Mouse (Mus musculus) urinary bladder, postnatal 10 days (tissue): ENCODE data around the gene Corin.

Experiments used
- DNase-seq: peaks from one replicate; pipeline ENCODE4 v3.0.0; 2022; ENCODE audit warnings: low spot score

The Corin gene

DNA sequence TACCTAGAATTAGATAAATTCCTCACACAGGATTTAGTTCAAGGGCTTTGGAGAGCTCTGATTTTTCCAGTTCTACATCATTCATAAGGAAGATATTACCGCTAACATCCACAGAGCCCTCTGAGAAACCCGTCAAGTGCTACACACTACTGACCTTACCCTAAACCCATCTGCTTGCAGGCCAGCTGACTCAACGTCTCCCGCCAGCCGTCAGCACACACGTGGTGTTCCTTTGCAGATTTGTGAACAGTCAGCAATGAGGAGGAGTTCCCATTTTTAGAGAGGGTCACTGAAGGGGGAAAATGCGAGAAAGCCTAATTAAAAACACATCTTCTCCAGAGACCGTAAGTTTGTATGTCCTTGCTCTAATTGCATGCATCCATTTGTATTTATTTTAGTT lies 174.8 kb downstream of the Corin start:
- no peak for DNase-seq

GRCm38 (mm10) chr5:72315282-72315681 lies 189.0 kb downstream of the Corin start:
- DNase-seq: no peak

DNA sequence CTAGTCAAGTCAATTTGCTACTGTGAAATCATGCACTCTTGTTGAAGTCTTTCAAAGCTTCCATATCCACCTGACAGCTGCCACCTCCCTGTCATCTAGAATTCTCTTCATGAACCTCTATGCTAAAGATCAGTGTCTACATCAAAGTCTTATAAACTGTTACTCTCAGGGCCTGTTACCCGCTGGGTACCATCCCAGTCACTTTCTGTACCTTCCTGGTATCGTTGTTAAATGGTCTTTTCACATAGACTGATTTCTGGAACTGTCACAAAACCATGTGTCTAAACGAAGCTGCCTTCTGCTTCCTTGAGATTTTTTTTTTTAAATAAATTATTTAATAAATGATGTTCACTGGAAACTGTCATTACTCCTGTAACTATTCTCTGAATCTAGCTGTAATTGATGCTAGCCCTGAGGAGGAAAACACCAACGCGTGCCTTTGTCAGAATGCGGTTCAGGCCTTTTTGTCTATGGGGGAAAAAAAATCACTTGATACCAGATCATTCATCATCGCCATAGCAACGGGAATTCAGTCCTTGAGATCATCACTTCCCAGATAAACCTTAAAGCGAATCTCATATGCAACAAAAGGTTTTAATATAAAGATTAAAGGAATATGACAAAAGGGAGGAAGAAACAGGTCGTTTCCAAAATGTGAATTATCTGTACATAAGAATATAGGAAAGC lies 205.7 kb downstream of the Corin start:
- no peak for DNase-seq

- no peak for DNase-seq
These were observed 219.2 kb downstream of the Corin start for GRCm38 (mm10) chr5:72285077-72285476.

DNA sequence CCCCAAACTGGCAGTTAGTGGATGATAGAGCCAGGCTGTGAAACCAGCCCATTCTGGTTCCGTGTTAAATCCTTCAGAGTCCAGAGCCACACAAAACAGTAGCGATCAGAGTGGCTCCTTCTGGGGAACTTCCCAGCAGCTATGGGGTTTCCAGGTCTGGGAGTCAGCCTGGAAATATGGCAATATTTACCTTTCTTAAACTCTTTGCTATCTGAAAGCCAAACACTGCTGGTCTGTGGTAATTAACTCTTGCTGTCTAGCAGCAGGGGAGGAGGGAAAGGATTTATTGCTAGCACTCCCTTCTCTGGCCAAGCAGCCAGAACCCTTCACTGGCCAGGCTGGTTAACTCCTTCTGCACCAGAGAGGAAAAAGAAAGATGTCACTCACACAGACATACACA lies 221.4 kb downstream of the Corin start:
- DNase-seq: no peak

DNA sequence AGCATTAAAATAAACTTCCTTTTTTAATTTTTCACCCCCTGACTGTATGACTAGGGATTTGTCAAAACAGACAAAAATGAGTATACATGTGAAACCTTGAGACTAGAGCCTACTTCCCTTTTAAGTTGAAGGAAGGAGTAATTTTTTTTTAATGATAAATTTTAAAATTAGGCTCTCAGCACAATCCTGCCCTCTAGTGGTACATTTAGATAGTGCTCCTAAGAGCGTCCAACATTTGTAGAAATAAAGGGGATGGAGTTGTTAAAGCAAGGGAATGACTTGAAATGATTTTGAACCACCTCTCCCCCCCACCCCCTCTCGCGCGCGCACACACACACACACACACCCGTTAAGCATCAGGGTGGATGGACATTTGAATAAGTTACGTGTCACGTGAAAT lies 234.6 kb downstream of the Corin start:
- no peak for DNase-seq

- DNase-seq: no peak
These were observed 235.1 kb downstream of the Corin start for GRCm38 (mm10) chr5:72269204-72269603.

DNA sequence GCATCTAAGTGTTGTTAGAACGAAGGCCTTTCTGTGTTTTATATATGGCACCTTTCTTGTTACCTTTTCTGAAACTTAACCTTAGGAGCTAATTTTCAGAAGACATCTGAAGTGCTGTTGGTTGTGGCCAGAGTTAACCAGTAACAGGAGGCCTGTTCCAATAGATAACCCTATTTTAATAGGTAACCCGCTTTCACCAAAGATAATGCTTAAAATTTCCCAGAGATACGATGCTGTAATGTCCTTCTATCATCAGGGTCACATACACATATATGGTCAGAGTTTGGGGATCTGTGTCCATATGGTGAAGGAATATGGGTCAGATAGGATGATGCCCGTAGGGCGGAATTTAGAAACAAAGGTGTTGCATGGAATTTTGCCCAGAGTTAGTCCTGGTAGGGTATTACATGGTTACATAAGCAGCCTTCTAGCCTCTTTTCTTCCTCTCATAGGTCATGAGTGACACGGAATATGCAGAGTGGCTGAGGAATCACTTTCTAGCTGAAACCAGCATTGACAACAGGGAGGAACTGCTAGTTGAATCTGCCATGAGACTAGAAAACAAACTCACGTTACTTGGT lies 237.2 kb downstream of the Corin start:
- DNase-seq: no peak

- DNase-seq: no peak
These were observed 240.0 kb downstream of the Corin start for GRCm38 (mm10) chr5:72264195-72264751.

DNA sequence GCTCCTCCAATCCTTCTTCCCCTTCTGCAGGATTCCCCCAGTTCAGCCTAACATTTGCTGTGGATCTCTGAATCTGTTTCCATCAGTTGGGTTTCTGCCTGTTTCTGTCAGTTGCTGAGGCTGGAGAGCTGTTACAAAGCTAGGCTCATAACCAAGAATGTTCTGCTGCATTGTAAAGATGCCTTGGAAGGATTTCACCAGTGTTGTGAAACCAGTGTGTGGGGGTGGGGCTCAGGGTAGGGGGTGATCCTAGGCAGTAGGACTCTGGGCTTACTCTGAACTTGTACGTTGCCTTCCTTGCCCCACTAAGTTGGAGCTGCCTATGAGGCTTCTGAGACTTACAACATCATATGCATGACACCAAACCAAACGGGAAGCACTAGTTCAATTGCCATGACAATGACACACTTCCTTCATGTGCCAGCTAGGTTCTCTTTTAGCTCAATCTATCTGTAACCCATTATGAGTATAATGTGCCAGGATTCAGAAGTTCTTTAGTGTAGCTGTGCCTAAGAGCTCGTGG lies 242.4 kb downstream of the Corin start:
- no peak for DNase-seq

DNA sequence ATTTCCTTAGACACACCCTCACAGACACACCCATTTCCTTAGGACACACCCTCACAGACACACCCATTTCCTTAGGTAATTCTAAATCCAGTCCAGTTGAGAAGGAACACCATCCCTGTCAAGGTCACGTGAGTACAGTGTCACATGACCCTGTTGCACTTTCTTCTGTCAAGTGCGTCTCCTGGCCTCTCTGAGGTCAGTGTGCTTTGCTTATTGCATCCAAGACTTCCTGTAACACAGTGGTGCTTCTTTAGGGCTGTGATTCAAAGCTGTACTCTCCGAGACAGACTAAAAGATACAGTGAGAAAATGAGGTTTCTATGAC lies 245.0 kb downstream of the Corin start:
- no peak for DNase-seq

GRCm38 (mm10) chr5:72258409-72259297 lies 245.6 kb downstream of the Corin start:
- DNase-seq: no peak

- DNase-seq: no peak
These were observed 247.2 kb downstream of the Corin start for GRCm38 (mm10) chr5:72257084-72257483.

- DNase-seq: no peak
These were observed 249.3 kb downstream of the Corin start for GRCm38 (mm10) chr5:72254958-72255357.

GRCm38 (mm10) chr5:72250180-72250579 lies 254.1 kb downstream of the Corin start:
- no peak for DNase-seq
